In the genomic region with DNA sequence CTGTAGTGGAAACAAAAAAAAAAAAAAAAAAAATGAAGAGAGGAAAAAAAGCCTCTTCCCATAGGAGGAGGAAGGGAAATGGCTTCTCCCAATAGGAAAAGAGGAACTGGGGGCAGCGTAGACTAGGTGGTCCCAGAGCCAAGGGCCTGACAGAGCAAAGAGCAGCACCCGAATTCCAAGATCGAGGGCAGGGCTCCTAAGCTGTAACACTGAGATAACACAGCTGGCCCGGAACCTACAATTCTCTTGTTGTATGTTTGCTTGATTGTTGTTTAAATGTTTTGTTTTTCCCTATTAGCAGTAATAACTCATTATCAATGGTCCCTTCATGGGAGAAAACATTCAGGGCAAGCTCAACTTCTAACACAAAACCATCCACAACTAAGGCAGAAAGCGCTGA, we compare ENCODE assay signal across 29 mouse cellular contexts. TPM values are rescaled to one million over a fixed set of nuclear protein-coding genes. Genes with fewer than 3 reads are reported as not detected.
DNase-seq lines count a peak whose midpoint lies in the region; ATAC-seq lines count a peak whose summit lies in the region.
"Had no signal": no experiment of that assay in that cellular context is flagged by ENCODE, and none has a peak within 500 bp of the region (broad histone marks: within the 10 kb centered on the region; RNA-seq: fewer than 3 reads in every experiment).

No protein-coding gene starts in this region.

- peak; percentile 15 for DNase-seq in heart, adult 11 months
- DNase-seq in heart, postnatal 10 days, result no peak
- DNase-seq in kidney, postnatal 10 days, result peak; percentile 44
- DNase-seq in kidney, postnatal 36 days, result no peak
- DNase-seq in liver, result peak; percentile 18
- DNase-seq in liver, embryonic 11.5 days (ENCODE audit: low spot score), result no peak
- DNase-seq in c-Kit-positive CD71-positive TER-119-positive erythroid progenitor cells, embryonic 14.5 days (ENCODE audit: low spot score), result peak; percentile 39
- no peak for DNase-seq in testis, postnatal 14 days (ENCODE audit: low spot score)
- DNase-seq: adrenal gland, adult 2 months; adrenal gland, postnatal 10 days; adrenal gland, postnatal 25 days; B cell, adult 2 months; cerebellum, adult 11 months; cerebellum, adult 18-20 months; cerebellum, adult 8-10 months; cerebellum, adult 9-11 months; cerebellum, postnatal 14 days; cerebellum, postnatal 36 days; embryo, embryonic 11 days had no signal

- H3K4me2 ChIP-seq in liver, embryonic 11.5 days, result no peak overlapping the region
- H3K4me2 ChIP-seq: embryonic facial prominence, embryonic 13.5 days; embryonic facial prominence, embryonic 15.5 days; forebrain, embryonic 12.5 days had no signal

- no peaks in the 10 kb centered on the region for H3K9me3 ChIP-seq in liver, embryonic 11.5 days (ENCODE audit: control insufficient read depth, low read length)
- H3K9me3 ChIP-seq: embryonic facial prominence, embryonic 13.5 days; embryonic facial prominence, embryonic 15.5 days; forebrain, embryonic 10.5 days; forebrain, embryonic 12.5 days; G1E had no signal

- H3K27me3 ChIP-seq in liver, embryonic 11.5 days (replicated peaks; ENCODE audit: control insufficient read depth, insufficient read depth, low read length), result no peaks in the 10 kb centered on the region
- H3K27me3 ChIP-seq: CH12.LX; embryonic facial prominence, embryonic 13.5 days; embryonic facial prominence, embryonic 15.5 days; forebrain, embryonic 12.5 days had no signal

- H3K9ac ChIP-seq in liver, embryonic 11.5 days (ENCODE audit: low read depth, low read length), result no peak overlapping the region
- H3K9ac ChIP-seq: embryonic facial prominence, embryonic 13.5 days; embryonic facial prominence, embryonic 15.5 days; forebrain, embryonic 12.5 days had no signal

- H3K36me3 ChIP-seq in liver, embryonic 11.5 days (ENCODE audit: control insufficient read depth, insufficient read depth, low read length), result no peaks in the 10 kb centered on the region
- H3K36me3 ChIP-seq: G1E had no signal

- no peaks in the 10 kb centered on the region for H3K4me1 ChIP-seq in liver, embryonic 11.5 days (replicated peaks; ENCODE audit: control insufficient read depth, insufficient read depth, low read length)
- H3K4me1 ChIP-seq: embryonic facial prominence, embryonic 13.5 days; embryonic facial prominence, embryonic 15.5 days; forebrain, embryonic 10.5 days; forebrain, embryonic 12.5 days had no signal

- 80% methylated on average over 5 of the region's 5 CpGs for WGBS in liver, embryonic 11.5 days

- intact Hi-C loops in heart, postnatal 10 days (cut with DNase I), result no loop called here

- no peak overlapping the region for H3K4me3 ChIP-seq in liver, embryonic 11.5 days (ENCODE audit: low read depth, low read length)
- H3K4me3 ChIP-seq: embryonic facial prominence, embryonic 13.5 days; embryonic facial prominence, embryonic 15.5 days; erythroblast, embryonic 14.5 days; forebrain, embryonic 10.5 days; forebrain, embryonic 12.5 days had no signal

- no peak for ATAC-seq in liver, embryonic 11.5 days (replicated peaks; ENCODE audit: low FRiP score)
- ATAC-seq: CD4-positive, CD25-positive, alpha-beta regulatory T cell, adult 4 months; forebrain, embryonic 14.5 days; forebrain, embryonic 16.5 days had no signal

- no peak overlapping the region for H3K27ac ChIP-seq in liver, embryonic 11.5 days (ENCODE audit: low read depth, low read length)
- H3K27ac ChIP-seq: embryonic facial prominence, embryonic 13.5 days; embryonic facial prominence, embryonic 15.5 days; forebrain, embryonic 10.5 days; forebrain, embryonic 12.5 days had no signal

RNA-seq across cellular contexts. Expression of a gene that starts 26.9 kb away (rescaled TPM):
- 10 to 100 TPM in 1 of 2 experiments, 1 to 10 TPM in 1; 9.7 to 13.2 TPM for total RNA-seq in heart, postnatal 10 days (2021)
- polyA plus RNA-seq in liver, embryonic 11.5 days (2014; fragmentation: Nextera tagmentation; extraction: Ambion mirVana), result 12.0 and 12.5 TPM in 2 replicates

RNA-seq across cellular contexts. Expression of a gene that starts 39.6 kb away (rescaled TPM):
- total RNA-seq in heart, postnatal 10 days (2021), result 10 to 100 TPM; 10.4 to 10.5 TPM
- 20.8 and 24.5 TPM in 2 replicates for polyA plus RNA-seq in liver, embryonic 11.5 days (2014; fragmentation: Nextera tagmentation; extraction: Ambion mirVana)

RNA-seq across cellular contexts. Expression of a gene that starts 53.5 kb away (rescaled TPM):
- total RNA-seq in heart, postnatal 10 days (2021), result 10 to 100 TPM; 26.1 to 31.3 TPM
- polyA plus RNA-seq in liver, embryonic 11.5 days (2014; fragmentation: Nextera tagmentation; extraction: Ambion mirVana), result 2.9 and 3.1 TPM in 2 replicates

Comparison
In these comparisons a context has a peak if more than half of its experiments do, and no peak if none do; other contexts are left out.
1. DNase-seq: peak in heart, adult 11 months (single experiment), kidney, postnatal 10 days (single experiment), liver (single experiment) and c-Kit-positive CD71-positive TER-119-positive erythroid progenitor cells, embryonic 14.5 days (single experiment); none in heart, postnatal 10 days (0 of 2), kidney, postnatal 36 days (0 of 2), liver, embryonic 11.5 days (single experiment) and testis, postnatal 14 days (single experiment).